Mouse (Mus musculus) hindbrain, embryonic 15.5 days (tissue): ENCODE measurements at regions not wholly inside any gene's neighbourhood (a gene's known extent, or its start where the extent isn't known, plus 50 kb on each side); places are given as distances from the start of the nearest gene placed in this dataset. TPM values are rescaled to one million over a fixed set of nuclear protein-coding genes. Genes with fewer than 3 reads are reported as not detected.

Experiments used
- ATAC-seq: fragments of 200-750 bp; cut with Nextera tagmentation; 2 replicates; pipeline ENCODE4 v1.8.0; 2017; ENCODE audit warnings: low read depth, moderate number of reproducible peaks, moderate TSS enrichment; ENCODE audit not compliant: low FRiP score
- H3K27ac ChIP-seq: fragments of 300-500 bp; sonication (generic); replicated peaks from 2 replicates; pipeline ENCODE4 v1.5.1; 2015; ENCODE audit warnings: mild to moderate bottlenecking, inconsistent platforms
- H3K27me3 ChIP-seq: fragments of 300-500 bp; sonication (generic); 2 replicates; pipeline ENCODE4 v1.6.1; 2015; ENCODE audit warnings: control low read depth, inconsistent platforms
- H3K36me3 ChIP-seq: fragments of 300-500 bp; sonication (generic); 2 replicates; pipeline ENCODE4 v1.6.1; 2015; ENCODE audit warnings: control low read depth, inconsistent platforms
- H3K4me1 ChIP-seq: fragments of 300-500 bp; sonication (generic); replicated peaks from 2 replicates; pipeline ENCODE4 v1.6.1; 2015; ENCODE audit warnings: control low read depth, inconsistent platforms
- H3K4me2 ChIP-seq: fragments of 300-500 bp; sonication (generic); 2 replicates; pipeline ENCODE4 v1.6.1; 2015; ENCODE audit warnings: moderate library complexity, mild to moderate bottlenecking, inconsistent platforms
- H3K4me3 ChIP-seq: fragments of 300-500 bp; sonication (generic); 2 replicates; pipeline ENCODE4 v1.5.1; 2015; ENCODE audit warnings: mild to moderate bottlenecking, inconsistent platforms
- H3K9ac ChIP-seq: fragments of 300-500 bp; sonication (generic); 2 replicates; pipeline ENCODE4 v1.6.1; 2015; ENCODE audit warnings: inconsistent platforms
- H3K9me3 ChIP-seq: fragments of 300-500 bp; sonication (generic); 2 replicates; pipeline ENCODE4 v1.6.1; 2016; ENCODE audit warnings: control low read depth, inconsistent platforms
- WGBS: fragments of 180-500 bp; shearing (Covaris S2); methylation state at CpG from one replicate; pipeline ENCODE4 v1.1.7; 2015; 5-methylcytosine and 5-hydroxymethylcytosine counted together
- microRNA-seq: library from miRNA; unstranded; fragments of <30 nt; microRNA quantifications from one replicate; pipeline ENCODE4, GENCODE M21; 2016

DNA sequence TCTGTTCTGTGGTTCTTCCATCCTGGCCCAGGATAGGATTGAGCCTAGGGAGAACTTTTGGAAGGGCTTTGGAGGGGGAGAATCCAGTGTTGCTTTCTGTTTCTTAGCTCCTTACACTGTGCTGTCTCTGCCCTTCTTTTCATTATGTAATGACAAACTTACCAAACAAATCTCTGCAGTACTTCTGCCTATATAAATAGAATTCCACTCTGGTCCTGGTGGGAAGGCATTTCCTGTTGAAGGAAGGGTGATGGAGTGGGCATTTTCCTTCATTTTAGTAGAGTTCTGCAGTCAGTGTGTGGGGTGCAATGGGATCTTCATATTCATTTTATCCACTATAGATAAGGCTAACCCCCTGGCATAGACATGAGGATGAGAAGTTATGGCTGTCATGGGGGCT lies 63.2 kb upstream of the Adamts16 start:
- Histone ChIP-seq H3K4me1 (no peaks in the 10 kb centered on the region), H3K36me3 (no peaks in the 10 kb centered on the region), H3K9me3 (no peaks in the 10 kb centered on the region), H3K27me3 (no peaks in the 10 kb centered on the region), H3K9ac (no peak overlapping the region), H3K27ac (no peak overlapping the region), H3K4me2 (no peak overlapping the region), H3K4me3 (no peak overlapping the region)
- ATAC-seq, result no peak

DNA sequence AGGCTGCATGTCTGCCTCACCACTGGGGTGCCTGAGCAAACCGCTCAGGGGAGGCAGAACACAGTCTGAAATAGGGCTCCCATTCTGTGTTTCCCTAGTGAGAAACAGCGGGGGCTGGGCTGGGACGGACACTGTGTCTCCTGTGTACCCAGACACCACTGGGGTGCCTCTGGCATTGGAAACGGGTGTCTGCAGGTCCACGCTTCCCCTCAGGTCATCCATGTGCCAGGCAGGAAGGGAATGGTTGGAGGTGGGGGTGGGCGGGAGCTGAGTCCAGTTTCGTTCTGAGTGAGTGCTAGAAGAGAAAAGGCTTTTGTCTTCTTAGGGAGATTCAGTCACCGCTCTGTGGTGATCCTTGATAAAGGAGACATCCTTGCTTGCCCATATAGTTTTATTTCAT lies 62.2 kb upstream of the Adamts16 start:
- no peak overlapping the region for H3K4me3 ChIP-seq
- H3K27me3 ChIP-seq, result no peaks in the 10 kb centered on the region
- no peaks in the 10 kb centered on the region for H3K9me3 ChIP-seq
- H3K27ac ChIP-seq, result no peak overlapping the region
- H3K9ac ChIP-seq, result no peak overlapping the region
- WGBS, result 59% methylated on average over 8 of the region's 8 CpGs
- no peak overlapping the region for H3K4me2 ChIP-seq
- no peaks in the 10 kb centered on the region for H3K36me3 ChIP-seq
- no peaks in the 10 kb centered on the region for H3K4me1 ChIP-seq
- ATAC-seq, result no peak

DNA sequence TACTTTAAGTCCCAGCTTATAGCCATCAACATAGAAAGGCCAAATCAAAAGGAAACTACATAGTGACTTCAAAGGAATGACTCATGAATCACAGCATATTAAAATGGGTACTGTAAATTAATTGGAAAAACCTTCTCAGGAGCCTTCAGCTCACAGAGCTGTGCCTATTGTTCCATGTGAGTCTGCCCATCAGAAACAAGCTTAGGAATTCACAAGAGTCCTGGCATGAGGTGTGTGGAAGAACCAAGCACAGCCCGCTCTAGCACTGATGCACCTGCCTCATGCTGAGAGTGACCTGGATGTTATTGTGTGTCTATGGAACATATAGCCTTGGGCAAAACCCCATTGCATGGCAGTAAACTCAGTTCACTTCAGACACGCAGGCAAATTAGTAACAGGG lies 61.5 kb upstream of the Adamts16 start:
- Histone ChIP-seq H3K9ac (no peak overlapping the region), H3K36me3 (no peaks in the 10 kb centered on the region), H3K4me2 (no peak overlapping the region), H3K27ac (no peak overlapping the region), H3K27me3 (no peaks in the 10 kb centered on the region), H3K4me3 (no peak overlapping the region), H3K4me1 (no peaks in the 10 kb centered on the region), H3K9me3 (no peaks in the 10 kb centered on the region)
- no peak for ATAC-seq
- 82% methylated on average over 2 of the region's 2 CpGs for WGBS

DNA sequence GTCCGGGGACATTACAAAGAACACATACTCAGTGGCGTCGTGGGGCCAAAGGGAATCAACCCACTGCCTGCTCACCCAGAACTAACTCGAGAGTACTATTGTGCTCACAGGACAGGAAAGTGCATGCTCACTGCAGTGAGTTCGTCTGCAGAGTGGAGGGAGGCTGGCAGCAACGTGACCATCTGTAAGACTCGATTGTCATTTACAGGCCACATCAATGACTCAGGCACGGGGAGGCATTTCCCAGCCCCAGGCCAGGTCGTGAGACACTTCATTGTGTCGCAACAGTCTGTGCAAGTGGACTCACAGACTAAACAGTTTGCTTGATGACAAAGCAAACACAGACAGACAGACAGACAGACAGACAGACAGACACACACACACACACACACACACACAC lies 61.1 kb upstream of the Adamts16 start:
- H3K4me1 ChIP-seq, result no peaks in the 10 kb centered on the region
- no peak overlapping the region for H3K4me3 ChIP-seq
- 41% methylated on average over 10 of the region's 10 CpGs for WGBS
- H3K9ac ChIP-seq, result no peak overlapping the region
- H3K27me3 ChIP-seq, result no peaks in the 10 kb centered on the region
- ATAC-seq, result no peak
- no peak overlapping the region for H3K4me2 ChIP-seq
- no peaks in the 10 kb centered on the region for H3K9me3 ChIP-seq
- H3K36me3 ChIP-seq, result no peaks in the 10 kb centered on the region
- H3K27ac ChIP-seq, result no peak overlapping the region

GRCm38 (mm10) chr13:70891634-70892033 lies 50.0 kb upstream of the Adamts16 start:
- Histone ChIP-seq H3K4me1 (no peaks in the 10 kb centered on the region), H3K9me3 (no peaks in the 10 kb centered on the region), H3K9ac (no peak overlapping the region), H3K4me2 (no peak overlapping the region), H3K4me3 (no peak overlapping the region), H3K36me3 (no peaks in the 10 kb centered on the region), H3K27me3 (no peaks in the 10 kb centered on the region), H3K27ac (no peak overlapping the region)
- WGBS, result 81% methylated on average over 5 of the region's 5 CpGs
- ATAC-seq, result no peak

Small RNAs in the stretch of these regions (microRNA-seq; reads per million reads assigned to microRNA genes)
- not detected for gene Mir466f-4
